Mouse (Mus musculus) mesoderm, embryonic 11.5 days (tissue): ENCODE measurements around the gene Anapc15.

Experiments
- DNase-seq: peaks from one replicate; pipeline ENCODE4 v3.0.0-alpha.2; 2012; ENCODE audit warnings: low read depth, low spot score

Anapc15 gene

DNA sequence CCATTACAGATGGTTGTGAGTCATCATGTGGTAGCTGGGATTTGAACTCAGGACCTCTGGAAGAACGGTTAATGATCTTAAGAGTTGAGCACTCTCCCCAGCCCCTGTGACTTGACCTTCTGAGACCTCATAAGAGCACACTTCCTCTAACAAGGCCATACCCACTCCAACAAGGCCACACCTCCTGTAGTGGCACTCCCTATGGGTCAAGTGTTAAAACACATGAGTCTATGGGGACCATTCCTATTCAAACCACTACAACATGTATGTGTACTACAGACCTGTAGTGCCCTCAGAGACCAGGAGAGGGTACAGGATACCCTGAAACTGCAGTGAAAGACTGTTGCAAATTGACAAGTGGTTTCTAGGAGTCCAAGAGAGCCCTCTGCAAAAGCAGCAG is 15.6 kb upstream of the Anapc15 start:
- DNase-seq = no peak

DNA sequence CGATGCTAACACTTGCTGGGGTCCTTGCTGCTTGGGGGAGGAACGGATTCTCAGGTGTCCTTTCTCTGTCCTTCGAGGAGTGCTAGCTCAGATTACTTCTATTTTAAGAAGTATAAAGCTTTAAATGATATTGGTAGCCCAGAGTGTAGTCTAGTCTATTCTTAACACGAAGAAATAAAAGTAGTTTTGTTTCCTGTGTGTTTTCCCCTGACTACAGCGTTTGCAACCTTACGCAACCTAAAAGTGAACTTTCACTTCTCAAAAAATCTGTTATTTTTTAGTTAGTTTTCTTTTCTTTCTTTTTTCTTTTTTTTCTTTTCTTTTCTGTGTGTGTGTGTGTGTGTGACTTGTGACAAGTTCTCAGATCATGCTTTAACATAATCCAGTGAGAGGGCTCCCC is 11.8 kb upstream of the Anapc15 start:
- DNase-seq = no peak

DNA sequence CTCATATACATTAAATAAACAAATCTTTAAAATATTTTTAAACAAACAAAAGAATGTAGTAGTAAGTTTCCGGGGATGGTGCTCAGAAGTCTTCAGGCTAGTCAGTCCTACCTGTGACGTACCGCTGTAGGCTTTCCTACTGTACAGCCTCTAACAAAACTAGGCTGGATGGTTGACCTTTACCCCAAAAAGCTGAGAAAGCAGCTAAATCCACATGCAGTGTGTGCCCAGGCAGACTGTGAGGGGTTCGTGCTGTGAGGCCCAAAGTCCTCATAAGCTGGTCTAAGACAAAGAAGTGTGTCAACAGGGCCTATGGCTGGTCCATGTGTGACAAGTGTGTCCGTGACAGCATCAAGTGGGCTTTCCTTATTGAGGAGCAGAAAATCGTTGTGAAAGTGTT is 10.7 kb upstream of the Anapc15 start:
- no peak for DNase-seq

DNA sequence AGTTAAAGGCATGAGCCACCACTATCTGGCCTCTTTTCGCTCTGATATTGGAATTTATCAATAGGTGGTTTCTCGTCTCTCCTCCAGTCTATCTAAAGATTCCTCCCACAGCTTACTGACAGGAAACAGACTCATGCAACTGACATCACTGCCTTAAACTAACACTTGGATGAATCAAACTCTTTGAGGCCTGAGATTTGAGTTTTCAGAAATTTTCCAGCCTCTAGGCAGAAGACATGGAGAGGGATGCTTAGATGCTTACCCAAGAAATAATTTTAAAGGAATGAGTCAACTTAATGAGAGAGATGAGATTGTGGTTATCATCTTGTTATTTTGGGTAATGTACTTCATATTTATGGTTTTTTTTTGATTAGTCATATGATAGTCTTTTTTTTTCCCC is 9.7 kb upstream of the Anapc15 start:
- DNase-seq = no peak

DNA sequence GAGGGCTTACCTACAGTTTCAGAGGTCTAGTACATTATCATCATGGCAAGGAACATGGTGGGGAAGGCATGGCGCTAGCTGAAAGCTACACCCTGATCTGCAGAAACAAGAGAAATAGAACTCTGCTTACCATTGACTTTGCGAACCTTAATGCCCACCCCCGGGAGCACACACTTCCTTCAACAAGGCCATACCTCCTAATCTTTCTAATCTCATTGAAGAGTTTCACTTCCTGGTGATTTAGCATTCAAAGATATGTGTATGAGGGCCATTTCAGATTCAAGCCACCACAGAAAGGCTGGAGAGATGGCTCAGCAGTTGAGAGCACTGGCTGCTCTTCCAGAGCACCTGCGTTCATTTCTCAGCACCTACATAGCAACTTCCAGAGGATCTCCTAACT is 6.4 kb upstream of the Anapc15 start, which contains the start of gene Folr2:
Gene Folr2 (minus strand): TSS at position 101 of the 400 bp plus-strand sequence.
- DNase-seq = no peak

DNA sequence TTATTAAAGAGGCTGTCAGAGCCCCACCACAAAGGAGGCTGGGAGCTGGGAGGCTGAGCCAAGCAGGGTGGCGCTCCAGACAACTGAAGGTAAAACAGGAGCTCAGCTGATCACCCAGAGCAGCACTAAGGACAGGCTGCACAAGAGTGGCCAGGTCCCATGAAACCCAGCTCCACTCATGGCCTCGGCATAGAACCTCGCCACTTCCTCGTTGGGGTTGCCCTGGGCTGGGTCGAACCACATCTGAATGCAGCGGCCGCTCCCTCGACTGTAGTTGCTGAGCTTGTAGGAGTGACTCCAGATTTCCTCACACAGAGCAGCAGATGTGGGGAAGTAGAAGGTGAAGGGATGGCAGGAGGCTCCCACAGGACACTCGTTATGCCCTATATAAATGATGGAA is 5.2 kb upstream of the Anapc15 start:
- DNase-seq = no peak

DNA sequence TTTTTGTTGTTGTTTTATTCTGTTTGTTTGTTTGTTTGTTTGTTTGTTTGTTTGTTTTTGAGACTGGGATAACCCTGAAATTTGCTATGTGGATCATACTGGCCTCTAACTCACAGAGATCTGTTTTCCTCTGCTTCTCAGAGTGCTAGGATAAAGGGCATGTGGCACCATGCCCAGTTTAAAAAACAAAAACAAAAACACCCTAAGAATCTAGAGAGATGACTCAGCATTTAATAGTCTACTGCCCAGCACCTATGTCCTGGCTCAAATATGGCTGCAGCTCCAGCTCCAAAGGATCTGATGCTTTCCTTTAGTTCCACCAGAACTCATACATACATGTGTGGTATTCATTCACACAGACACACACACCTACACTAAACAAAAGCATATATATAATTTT is 2.5 kb upstream of the Anapc15 start:
- DNase-seq = no peak

DNA sequence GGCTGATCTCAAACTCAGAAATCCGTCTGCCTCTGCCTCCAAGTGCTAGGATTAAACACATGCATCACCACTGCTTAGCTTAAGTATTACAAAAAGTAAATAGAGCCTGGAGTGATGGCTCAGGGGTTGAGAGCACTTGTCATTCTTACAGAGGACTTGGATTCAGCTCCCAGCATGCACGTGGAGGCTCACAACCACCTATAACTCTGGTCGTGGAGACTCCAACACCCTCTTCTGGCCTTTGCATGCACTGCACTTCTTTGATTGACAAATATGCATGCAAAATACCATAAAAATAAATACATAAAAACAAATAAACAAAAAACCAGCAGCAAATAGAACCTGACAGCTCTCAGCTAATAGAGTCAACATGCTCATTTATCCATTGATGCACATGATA is 1.2 kb upstream of the Anapc15 start:
- no peak for DNase-seq

DNA sequence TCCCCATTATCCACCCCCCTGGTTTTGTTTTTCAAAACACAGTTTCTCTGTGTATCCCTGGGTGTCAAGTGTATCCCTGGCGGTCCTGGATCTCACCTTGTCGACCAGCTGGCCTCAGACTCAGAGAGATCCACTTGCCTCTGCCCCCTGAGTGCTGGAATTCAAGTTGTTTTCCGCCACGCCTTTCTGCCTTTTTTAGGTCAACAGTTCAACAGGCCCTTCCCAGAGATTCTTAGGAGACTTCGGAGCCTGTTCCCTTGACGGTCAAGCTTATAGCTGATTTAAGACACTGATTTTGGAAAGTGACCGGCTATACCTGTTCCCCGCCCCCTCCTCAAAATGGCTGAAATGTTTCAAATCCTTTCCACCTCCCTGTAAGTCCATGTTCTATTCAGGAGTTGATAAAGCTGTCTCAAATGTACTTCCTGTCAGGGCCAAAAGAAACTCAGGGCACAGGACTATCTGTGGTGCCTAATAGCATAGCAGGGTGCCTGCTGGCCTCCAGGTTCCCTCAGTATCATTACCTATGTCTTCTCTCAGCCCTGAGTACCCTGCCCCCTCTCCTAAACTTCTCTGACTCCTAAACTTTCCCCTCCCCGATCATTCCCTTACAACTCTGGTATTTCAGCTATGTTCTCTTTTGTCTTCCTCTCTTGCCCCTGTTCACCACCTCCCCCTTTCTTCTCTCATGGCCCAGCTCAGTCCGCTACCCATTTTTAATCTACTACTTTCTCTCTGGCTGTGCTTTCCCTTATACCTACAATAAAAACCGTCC is 3.2 kb downstream of the Anapc15 start:
- no peak for DNase-seq

DNA sequence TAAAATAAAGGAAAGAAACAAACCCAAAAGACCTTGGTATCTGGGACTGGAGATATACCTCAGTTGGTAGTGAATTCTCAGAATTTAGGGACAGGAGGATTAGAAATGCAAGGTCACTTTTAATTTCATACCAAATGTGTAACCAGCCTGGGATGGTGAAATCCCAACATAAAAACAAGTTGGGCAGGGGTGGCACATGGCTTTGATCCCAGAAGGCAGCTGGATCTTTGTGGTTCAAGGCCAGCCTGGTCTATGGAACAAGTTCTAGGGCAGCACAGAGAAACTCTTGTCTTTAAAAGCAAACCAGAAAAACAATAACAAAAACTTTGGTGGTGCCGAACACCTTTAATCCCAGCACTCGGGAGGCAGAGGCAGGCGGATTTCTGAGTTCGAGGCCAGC is 4.0 kb downstream of the Anapc15 start:
- no peak for DNase-seq

DNA sequence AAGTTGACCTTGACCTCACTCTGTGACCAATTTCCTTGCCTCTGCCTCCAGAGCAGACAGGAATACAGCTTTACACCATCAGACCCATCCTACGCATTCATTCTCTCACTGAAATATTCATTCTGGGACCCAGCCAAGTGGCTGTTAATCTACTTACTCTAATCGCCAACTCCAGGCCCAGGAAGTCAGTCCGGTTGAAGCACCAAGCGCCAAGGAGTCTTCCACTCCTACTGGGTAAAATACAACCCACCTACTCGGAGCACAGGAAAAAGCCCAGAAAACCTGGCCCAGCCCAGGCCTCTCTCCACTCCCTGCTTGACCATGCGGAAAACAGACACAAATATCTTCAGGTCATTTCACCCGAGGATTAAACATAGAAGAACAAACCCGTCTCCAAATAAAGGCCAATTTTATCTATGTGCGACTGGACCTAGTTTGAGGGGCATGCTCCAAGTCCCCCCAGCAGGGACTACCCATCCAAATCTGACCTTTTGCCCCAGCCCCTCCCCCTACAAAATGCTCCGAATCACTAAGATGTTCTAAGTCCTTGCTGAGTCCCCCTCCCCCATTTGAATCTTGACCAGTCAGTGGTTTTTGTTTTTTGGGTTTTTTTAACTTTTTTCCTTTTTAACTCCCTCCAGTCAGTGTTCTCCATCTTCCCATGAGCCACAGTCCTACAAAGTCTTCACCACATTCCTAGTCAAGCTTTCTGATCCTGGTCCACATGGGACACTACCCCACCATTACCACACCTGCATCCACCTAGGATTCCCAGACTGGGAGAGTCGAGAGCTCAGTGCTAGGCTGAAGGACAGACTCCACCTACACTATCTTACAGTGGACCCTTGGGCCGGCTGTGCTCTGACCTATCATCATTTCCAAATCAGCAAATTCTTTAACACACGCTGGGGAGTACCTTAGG is 5.0 kb downstream of the Anapc15 start:
- no peak for DNase-seq

DNA sequence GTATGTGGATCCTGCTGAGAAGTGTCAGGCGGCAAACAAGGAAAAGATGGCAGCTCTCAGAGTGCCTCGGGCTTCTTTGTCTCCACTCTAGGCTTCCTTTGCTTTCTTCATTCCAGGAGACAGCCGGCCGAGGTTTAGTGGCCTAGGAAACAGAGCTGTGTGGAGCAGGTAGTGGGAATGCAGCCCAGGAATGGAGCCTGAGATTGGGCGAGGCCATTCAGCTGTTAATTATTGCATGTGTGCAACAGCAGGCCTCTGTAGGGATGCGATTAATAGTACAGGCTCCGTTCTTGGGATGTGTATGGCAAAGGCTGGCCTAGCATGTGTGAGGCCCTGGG is 5.6 kb downstream of the Anapc15 start:
- DNase-seq = no peak

DNA sequence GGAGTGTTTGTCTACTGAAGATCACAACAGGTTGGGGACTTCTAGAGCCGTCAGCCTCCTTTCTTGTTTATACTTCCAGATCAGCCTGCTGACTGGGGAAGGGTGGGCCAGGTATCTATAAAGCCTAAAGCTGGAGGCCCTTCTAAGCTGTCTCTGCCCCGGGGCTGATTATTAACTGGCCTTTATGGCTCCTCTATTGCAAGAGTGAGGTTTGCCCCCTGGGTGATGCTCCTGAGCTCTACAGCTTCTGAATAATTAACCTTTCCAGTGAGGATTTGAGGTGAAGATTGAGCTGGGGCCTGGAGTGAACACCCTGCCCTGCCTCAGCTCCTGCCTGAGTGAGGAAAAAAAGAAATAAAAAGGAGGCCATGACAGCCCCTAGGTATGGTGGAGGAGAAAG is 7.1 kb downstream of the Anapc15 start, which contains the start of gene Folr1:
Gene Folr1 (minus strand): TSS at position 160 of the 400 bp plus-strand sequence.
- no peak for DNase-seq

DNA sequence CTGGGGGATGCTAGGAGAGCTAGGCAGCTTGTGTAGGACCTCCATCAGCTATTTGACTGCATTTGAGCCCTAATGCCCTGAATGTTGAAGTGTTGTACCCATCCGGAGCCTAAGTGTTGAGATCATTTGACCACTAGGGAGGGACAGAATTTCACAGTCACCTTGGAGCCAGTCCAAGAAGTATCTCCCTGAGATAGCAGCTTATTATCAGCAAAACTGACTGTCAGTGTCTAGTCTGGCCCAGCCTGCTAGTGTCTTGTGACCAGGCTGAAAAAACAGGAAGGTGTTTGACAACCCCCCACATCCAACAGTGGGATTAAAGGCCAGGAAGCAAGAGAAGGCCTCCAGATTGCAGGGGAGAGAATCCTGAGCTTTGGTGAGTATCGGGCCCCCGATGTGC is 7.8 kb downstream of the Anapc15 start:
- no peak for DNase-seq

DNA sequence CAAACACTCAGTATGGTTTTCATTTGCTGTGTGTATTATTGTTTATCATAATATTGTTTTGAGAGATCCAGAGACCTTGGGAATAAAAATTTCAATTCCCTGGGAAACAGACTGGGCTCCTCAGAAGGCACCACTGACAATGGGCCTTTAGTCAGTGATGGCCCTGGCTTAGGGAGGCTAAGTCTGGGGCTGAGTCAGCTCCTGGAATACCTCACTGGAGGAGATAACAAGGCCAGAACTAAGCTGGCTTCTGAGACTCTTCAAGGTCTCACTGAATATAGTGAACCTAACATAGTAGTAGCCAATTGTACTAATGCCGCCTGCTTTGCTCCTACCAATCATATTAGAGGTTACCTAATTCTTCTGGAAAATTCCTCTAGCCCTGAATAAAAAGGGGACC is 12.5 kb downstream of the Anapc15 start:
- no peak for DNase-seq

DNA sequence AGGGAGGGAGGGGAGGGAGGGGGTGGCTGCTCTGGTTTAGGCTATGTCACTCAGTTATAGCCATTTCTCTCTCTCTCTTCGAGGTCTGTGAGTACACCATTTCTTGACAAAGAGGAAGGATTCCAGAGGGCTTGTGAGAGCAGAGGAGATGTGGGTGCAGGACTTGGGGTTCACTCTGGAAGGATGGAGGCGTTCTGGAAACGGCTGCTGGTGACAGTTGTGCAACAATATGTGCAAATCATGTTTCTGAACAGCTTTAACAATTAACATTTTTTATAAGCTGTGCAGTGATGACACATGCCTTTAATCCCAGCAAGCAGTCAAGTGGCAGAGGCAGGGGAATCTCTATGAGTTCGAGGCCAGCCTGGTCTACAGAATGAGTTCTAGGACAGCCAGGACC is 17.3 kb downstream of the Anapc15 start:
- no peak for DNase-seq

DNA sequence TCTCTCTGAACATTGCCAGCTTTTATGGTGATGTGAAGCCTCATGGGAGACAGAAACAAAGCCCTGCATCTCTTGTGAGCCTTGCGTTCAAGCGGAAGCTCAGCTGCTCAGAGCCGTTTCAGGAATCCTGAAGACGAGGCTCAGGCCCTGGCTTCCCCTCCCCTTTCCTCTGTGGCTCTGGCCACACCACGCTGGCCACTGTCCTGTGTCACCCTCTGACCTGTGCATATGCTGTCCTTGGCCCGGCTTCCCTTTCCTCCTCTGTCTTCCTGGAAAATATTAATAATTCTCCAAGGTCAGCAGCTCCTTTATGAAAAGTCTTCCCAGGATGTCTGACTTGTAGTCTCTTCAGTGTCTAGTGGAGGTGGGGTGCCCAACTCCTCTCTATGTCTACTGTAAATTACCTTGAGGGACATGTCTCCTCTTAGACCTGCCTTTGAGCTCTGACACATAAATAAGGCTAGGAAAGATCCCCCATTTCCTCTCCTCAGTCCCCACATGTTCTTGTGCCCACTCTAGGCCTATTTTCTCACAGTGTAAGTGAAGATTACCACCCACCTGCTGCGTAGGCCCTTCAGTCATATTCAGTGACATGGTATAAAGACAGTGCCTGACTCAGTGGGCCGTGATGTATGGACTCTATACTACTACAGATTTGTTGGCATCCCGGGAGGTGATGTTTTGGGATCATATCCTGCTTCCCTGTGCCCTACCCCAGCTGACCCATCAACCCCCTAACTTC is 19.1 kb downstream of the Anapc15 start:
- DNase-seq = no peak

DNA sequence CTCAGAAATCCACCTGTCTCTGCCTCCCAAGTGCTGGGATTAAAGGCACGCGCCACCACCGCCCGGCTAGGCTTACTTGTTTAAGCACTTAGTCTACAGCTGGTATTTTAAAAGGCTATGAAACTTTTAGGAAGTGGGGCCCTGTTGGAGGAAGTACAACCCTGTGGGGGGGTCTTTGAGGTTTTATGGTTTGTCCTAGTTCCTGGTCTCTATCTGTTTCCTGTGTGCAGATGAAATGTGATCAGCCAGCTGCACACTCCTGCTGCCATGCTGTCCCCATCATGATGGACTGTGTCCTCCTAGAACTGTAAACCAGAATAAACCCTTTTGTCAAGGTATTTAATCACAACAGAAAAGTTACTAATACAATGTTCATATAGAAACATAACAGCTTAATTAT is 20.6 kb downstream of the Anapc15 start:
- DNase-seq = no peak

DNA sequence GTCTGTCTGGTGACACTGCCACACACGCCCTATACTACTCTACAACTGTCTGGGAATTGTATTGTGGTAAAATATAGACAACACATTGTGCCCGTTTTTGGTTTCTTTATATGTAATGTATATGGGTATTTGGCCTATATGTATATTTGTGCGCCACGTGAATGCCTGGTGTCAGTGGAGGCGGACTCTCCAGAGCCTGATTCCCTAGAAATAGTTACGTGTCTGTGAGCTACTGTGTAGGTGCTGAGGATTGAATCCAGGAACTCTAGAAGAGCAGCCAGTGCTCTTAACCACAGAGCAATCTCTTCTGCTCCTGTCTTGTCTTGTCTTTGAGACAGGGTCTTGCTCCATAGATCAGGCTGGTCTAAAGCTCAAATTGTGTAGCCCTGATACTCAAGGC is 22.8 kb downstream of the Anapc15 start:
- DNase-seq = no peak

DNA sequence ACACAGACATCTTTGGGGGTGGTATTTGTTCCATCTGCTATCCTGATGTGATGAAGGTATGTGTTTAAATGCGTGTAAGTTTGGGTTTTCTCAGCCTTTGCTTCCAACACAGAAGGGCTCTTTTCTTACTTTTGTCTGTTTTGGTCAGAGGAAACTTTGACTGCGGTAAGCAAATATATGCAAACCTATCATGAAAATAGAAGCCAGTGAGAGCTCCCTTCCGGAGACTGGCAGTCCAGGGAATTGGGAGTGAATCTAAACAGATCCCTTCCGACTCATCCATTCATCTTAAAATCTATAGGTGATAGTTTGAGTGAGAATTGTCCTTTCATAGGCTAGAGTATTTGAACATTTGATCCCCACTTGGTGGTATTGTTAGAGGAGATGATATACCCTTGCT is 24.9 kb downstream of the Anapc15 start:
- no peak for DNase-seq

DNA sequence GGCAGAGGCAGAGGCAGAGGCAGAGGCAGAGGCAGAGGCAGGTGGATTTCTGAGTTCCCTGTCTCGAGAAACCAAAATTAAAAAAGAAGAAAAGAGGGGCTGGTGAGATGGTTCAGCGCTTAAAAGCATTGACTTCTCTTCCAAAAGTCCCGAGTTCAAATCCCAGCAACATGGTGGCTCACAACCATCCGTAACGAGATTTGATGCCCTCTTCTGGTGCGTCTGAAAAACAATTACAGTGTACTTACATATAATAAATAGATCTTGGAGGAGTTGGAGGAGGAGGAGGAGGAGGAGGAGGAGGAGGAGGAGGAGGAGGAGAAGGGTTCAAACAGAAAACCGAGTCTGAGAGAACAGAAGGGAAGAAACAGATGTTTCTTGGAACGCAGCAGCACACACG is 32.2 kb downstream of the Anapc15 start:
- DNase-seq = no peak
